In genomic region chr10:105803461-105803860, GRCm38 (mm10) we compare ENCODE assay signal across 17 mouse cellular contexts.
"Had no signal": no experiment of that assay in that cellular context is flagged by ENCODE, and none has a peak within 500 bp of the region (broad histone marks: within the 10 kb centered on the region; RNA-seq: fewer than 3 reads in every experiment).

No protein-coding gene starts in this region.

- H3K9me3 ChIP-seq: neural tube, embryonic 12.5 days; neural tube, embryonic 13.5 days; neural tube, embryonic 15.5 days; stomach, embryonic 15.5 days had no signal

- H3K4me1 ChIP-seq: neural tube, embryonic 12.5 days; neural tube, embryonic 13.5 days; neural tube, embryonic 15.5 days; stomach, embryonic 15.5 days had no signal

- H3K9ac ChIP-seq: neural tube, embryonic 12.5 days; neural tube, embryonic 13.5 days; neural tube, embryonic 15.5 days; stomach, embryonic 15.5 days had no signal

- H3K27ac ChIP-seq: neural tube, embryonic 12.5 days; neural tube, embryonic 13.5 days; neural tube, embryonic 15.5 days; stomach, embryonic 15.5 days; stomach, postnatal 0 days had no signal

- H3K36me3 ChIP-seq: neural tube, embryonic 12.5 days; neural tube, embryonic 13.5 days; neural tube, embryonic 15.5 days; stomach, embryonic 15.5 days had no signal

- H3K4me3 ChIP-seq: neural tube, embryonic 12.5 days; neural tube, embryonic 13.5 days; neural tube, embryonic 15.5 days; stomach, embryonic 15.5 days had no signal

- DNase-seq: retina, postnatal 1 day; right cerebral cortex, adult 18-20 months; right cerebral cortex, postnatal 14 days; right cerebral cortex, postnatal 25 days; right cerebral cortex, postnatal 4 days; spleen, adult 18-20 months; thymus, adult 18-20 months; thymus, adult 2 months; thymus, postnatal 14 days; thymus, postnatal 25 days; thymus, postnatal 36 days; thymus, postnatal 4 days had no signal

- H3K27me3 ChIP-seq: neural tube, embryonic 12.5 days; neural tube, embryonic 13.5 days; neural tube, embryonic 15.5 days; stomach, embryonic 15.5 days had no signal
